Mouse (Mus musculus): Measurements from ENCODE around the gene Slc16a1.

The Slc16a1 gene

DNA sequence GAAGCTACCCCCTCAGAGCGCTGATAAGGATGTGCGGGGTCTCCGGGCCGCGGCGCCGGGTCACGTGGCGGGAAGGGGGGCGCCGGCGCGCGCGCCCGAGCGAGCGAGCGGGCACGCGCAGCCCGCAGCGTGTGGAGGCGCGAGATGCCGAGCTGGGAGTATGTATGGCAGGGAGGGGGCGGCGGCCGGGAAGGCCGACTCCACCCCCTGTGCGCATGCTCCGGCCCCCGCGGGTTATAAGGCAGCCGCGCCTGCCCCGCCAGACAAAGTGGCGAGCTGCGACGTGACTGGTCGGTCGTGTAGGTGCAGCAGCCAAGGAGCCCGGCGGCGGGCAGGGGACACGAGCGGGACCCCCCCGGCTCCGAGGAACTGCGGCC, at the start of gene Slc16a1:
Slc16a1 (plus strand) TSS at position 266 of the 377 bp plus-strand sequence.
- DNase-seq (ENCODE audit: low read depth, low spot score): peak; percentile 91

DNA sequence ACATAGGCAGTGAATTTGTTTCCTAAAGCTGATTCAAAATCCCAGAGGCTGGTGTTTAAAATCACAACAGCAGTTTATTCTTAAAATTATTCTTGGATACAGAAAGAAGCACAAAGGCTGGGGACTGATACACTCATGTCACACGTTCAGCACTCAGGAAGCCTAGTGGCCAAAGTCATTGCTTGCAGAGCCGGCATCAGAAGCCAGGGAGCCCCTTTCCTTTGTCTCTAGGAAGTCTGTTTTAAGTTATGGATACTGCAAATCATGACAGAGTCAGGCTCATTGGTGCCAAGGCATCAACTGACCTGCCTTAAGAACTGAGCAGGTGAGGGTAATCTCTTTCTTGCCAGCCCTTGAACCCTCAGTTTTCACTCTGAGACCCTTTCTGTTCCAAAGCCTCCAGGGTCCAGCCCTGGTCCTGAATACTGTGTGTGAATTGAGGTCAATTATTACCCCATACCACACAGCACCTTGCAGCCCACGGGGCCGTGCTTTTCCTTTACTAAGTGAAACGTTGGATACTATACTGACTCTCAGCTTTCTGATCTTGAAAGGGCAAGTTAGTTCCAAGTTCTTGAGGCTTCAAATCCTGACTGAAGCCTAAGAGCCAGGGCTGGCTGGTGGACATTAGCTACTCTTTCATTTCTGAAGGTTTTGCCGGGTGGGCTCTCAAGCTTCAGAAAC, 41.9 kb upstream of the Slc16a1 start:
- DNase-seq (ENCODE audit: low read depth, low spot score): no peak

DNA sequence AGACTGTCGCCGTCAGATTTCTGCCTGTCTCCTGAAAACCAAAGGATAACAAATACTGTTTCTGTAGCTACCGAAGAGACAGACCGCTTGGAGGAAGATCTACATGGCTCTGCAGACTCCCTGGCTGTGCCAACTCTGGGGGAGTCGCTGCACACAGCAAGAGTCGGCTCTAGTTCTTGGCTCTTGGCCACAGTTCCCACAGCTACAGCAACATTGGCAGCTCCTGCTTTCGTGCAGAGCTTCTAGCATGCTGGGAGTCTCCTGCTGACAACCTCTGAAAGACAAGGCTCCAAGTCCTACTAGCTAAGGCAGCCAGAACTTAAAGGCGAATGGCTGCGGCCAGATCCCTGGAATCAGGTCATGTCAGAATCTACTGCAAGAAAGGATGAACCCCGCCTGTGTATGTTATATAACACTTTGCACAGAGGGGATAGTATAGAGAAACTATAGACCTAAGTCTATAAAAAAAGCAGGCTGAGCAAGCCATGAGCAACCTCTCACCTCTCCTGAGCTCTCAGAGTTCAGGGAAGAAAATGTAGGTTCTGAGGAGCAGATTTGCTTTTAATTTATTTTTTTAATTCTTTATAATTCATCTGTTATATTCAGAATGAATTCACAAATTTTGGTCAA, 41.2 kb upstream of the Slc16a1 start:
- DNase-seq (ENCODE audit: low read depth, low spot score): no peak

DNA sequence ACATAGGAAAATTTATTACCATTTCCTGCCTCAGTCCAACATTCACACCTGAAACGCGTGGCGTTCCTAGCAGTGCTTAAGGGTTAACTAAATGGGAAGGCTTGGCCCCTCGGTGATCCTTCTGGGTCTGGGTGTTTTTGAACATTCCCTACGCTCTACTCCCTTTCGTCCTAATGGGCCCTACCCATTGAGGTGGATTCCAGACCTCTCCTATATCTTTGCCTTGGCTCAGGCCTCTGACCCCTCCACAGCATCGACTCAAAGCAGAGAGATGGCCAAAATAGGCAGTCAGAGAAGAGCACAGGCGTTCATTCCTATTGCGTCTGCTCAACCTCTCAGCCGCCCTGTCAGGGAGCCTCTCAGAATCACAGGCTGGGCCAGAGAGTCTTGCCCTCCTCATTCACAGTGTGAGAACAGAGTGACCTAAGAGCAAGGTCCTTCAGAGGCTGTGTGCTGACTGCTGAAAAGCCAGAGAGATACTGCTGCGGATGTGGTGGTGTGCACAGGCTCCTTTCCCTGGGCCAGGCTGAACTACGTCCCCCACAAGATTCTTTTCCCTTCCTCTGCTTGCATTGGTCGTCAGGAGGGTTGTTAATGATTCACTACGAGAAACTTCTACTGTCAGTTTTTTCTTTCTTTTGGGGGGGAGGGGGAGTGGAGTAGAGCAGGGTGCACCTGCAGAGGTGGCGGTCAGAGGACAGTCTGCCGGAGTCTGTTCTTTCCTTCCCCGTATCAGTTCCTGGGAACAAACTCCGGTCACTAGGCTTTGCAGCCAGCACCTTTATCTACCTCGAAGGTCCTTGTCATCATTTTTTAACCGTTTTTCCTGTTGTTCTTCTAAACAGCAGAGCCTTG, 38.9 kb upstream of the Slc16a1 start:
- DNase-seq (ENCODE audit: low read depth, low spot score): no peak

DNA sequence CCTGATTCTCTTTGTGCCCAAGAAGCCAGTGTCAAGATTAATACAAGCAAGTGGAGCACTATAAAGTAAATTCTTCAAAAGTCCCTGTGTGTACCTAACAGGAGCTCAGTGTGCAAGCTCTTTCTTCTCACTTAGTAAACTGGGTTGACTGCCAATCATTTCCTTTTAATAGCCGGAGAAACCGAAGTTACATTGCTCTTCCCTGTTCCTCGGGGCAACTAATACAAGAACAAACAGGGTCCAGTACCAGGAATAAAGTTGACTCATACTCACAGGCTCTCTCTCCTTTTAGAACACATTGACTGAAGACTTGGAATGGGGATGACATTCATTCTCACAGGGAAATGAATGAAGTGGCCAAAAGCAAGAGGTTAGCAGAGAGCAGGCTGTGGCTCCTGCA, 37.8 kb upstream of the Slc16a1 start:
- no peak for DNase-seq (ENCODE audit: low read depth, low spot score)

DNA sequence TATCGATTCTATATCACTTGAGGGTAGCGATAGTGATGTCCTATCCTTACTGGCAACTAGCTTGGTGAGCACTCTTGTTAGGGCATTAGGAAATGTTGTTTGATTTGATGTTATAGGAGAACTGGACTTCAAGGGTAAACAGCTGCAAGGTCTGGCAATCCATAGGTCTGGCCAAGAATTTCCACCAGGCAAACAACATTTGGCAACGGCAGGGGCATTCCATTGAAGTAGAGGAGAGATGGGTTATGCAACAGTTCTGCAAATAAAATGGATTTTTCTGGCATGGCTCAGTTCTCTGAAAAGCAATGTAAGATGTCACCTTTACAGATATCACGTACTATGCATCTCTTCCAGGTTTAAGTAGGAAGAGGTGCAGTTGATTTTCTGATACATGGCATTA, 36.8 kb upstream of the Slc16a1 start:
- no peak for DNase-seq (ENCODE audit: low read depth, low spot score)

DNA sequence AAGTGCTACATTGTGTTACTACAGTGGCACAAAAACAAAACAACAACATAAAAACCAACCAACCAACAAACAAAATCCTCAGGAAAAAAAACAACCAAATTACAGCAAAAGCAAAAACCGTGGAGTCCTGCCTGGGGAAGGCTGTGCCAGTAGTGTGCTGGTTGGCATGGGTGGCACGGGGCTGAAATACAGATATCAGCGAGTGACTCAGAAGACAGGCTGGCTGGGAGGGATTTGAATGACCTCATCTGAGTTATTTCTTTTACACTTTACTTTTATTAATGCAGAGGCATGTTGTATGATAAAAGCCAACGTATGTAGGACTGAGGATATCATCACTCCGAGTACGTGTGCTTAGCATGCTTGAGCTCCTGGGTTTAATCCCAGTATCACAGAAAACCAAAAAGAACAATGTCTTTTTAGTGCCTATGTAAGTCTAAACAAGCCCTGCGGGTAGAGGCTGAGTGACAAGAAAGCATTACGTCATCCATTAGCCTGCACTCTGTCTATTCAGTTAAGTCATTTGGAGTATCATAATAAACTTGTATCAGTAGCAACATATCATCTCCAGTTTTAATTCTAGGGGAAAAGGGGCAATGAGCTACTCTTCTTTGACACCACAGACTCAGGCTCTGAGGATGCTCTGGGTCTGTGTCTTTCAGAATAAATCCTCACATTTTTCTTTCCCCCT, 28.6 kb upstream of the Slc16a1 start:
- DNase-seq (ENCODE audit: low read depth, low spot score): no peak

DNA sequence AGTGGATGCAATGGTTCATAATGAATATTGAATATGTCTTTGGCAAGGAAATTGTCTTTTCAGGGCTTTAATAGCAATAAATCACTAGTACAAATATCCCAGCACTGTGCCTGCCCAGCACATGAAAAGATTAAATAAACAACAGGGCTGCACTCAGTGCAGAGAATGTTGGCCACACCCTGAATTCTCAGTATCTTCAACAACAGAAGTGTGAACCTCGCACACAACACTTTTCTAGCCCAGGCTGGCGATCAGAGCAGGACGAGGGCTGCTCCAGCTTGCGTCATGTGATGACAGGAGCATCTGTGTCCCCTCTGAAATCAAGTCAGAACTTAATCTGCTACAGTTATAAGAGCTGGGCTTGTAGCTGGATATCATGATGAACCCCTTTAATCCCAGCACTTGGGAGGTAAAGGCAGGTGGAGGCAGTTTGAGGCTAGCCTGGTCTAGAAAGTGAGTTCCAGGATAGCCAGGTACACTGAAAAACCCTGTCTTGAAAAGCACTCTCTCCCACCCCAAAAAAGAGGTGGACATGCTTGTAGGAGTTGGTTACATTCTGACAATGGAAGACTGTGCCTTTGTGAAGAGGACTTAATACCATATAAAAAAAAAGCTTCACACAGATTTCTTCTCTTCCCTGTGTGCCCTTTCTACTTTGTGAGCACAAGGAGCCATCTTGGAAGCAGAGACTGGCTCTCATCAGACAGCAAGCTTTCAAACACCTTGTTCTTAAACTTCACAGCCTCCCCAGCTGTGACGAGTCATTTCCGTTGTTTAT, 27.8 kb upstream of the Slc16a1 start:
- DNase-seq (ENCODE audit: low read depth, low spot score): no peak

DNA sequence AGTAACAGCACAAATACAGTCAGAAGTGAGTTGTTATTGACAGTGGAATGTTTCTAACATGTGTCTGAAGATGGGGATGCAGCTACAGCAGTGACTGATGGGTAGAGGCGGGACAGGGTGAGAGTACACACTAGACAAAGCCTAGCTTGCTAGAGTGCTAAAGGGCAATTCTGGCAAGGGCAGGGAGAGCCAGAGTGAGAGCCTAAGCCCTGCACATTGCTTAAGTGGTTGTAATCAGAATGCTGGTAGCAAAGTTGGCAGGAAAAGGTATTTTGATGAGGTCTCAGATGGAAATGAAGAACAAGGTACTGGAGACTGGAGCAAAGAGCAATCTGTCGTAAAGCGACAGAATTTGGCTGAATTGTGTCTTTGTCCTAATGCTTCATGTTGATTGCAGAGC, 26.5 kb upstream of the Slc16a1 start:
- DNase-seq (ENCODE audit: low read depth, low spot score): no peak

DNA sequence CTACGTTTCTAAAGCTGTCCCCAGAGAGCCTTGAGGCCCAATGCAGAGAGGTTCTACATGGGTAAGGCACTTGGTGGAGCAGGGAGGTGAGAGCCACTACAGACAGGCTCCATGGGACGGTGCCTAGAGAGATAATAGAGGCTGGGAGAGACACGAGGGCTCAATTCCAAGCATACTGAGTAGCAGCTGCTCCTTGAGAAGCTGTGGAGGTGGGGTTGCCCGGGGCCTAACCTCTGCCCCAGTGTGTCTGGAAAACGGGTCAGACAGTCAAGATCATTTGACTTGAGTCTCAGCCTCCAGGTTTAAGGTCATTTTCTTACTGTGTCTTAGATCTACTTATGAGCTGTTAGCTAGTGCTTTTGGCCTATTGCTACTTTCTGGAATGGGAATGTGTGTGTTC, 25.4 kb upstream of the Slc16a1 start:
- DNase-seq (ENCODE audit: low read depth, low spot score): no peak

DNA sequence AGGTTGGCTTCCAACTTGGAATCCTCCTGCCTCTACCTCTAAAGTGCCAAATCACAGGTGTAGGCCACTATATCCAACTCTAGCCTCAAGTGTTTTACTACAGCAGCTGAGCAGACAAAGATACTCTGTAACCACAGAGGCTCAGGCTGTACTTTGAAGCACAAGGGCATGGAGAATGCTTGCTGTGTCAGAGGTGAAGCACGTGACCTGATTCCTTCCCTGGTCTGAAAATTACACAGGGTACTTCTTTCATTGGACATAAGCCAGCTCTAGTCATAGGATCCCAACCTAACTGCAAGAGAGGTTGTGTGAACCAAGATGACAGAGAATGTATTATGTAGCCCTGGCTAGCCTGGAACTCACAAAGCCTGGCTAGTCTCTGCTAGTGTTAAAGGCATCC, 24.4 kb upstream of the Slc16a1 start:
- DNase-seq (ENCODE audit: low read depth, low spot score): no peak

DNA sequence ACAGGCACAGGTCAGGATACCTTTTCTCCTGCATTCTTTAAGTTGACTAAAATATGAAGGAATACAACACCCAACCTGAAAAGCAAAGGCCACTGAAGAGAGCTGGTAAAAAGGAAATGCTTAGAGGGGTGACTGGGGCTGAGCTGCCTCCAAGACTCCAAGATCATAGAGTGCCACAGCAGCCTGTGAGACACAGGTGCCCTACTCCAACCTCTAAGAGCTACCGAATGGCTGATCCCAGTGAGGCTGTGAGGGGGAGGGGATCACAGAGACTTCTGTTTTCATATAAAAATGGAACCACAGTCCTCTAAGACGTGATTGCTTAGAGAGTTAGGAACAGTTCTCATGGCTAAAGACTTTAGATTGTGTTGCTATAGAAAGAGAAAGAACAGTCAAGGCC, 23.3 kb upstream of the Slc16a1 start:
- DNase-seq (ENCODE audit: low read depth, low spot score): no peak

DNA sequence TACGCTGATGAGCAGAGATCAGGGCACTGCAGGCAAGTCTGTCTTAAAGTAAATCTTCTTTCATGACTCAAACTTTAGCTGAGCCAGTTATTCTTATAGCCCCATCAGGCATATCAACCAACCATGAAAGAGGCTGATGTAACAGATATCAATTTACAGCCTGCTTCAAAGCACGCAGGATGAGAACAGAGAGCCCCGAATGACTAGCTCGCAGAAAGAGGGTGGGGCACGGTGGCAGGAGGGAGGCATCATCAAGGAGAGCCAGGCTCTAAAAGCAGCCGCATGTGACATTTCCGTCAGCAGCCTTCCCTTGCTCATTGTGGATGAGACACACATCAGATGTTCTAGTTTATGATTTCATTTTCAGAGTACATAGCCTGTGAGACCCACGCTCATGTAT, 22.3 kb upstream of the Slc16a1 start:
- DNase-seq (ENCODE audit: low read depth, low spot score): no peak

DNA sequence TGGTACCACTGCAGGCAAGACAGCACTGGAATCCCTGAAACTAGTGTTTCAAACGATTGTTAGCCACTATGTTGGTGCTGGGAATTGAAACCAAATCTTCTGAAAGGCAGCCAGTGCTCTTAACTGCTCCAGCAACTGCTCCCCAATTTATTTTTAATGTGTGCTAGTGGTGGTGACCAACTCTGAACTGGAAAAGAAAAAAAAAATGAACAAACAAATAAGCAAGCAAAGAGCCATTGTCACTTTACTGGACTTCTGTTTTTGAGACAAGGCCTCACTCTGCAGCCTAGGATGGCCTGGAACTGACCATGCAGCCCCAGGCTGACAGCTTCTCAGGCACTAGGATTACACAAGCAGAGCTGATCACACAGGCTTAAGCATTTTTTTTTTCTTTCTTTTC, 16.6 kb upstream of the Slc16a1 start:
- no peak for DNase-seq (ENCODE audit: low read depth, low spot score)

DNA sequence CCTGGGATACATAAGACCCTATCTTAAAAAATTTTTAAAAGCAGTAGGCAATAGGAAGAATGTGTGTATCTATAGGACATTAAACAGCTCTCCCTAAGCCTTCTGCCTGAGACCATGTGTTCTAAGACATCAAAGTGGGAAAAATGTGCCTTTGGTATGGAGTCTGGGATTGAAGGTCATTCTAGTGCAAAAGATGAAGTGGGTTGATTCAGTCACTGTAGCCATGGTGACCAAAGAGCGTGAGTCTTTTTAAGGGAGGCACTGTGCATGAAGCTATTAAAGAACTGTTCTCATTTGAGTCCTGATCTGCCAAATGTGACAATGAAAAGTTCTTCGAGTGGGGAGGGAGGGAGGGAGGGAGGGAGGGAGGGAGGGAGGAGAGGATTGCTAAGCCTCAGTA, 8.7 kb upstream of the Slc16a1 start:
- DNase-seq (ENCODE audit: low read depth, low spot score): no peak

DNA sequence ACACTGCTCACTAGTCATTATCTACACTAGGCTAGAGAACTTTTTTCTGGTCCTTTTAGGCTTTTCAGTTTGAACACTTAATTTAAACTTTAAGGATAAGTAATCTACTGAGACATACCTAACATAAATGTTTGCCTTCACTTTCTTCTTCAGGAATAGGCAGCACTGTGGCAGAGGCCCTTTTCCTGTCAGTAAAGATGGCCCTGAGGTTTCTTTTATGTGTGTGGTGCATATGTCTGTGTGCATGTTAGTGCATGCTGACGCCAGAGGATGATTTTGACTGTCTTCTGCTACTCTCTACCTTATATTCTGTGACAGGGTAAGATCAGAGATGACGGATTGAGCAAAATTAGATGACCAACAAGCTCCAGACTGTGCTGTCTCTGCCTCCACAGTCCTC, 7.5 kb upstream of the Slc16a1 start:
- no peak for DNase-seq (ENCODE audit: low read depth, low spot score)

DNA sequence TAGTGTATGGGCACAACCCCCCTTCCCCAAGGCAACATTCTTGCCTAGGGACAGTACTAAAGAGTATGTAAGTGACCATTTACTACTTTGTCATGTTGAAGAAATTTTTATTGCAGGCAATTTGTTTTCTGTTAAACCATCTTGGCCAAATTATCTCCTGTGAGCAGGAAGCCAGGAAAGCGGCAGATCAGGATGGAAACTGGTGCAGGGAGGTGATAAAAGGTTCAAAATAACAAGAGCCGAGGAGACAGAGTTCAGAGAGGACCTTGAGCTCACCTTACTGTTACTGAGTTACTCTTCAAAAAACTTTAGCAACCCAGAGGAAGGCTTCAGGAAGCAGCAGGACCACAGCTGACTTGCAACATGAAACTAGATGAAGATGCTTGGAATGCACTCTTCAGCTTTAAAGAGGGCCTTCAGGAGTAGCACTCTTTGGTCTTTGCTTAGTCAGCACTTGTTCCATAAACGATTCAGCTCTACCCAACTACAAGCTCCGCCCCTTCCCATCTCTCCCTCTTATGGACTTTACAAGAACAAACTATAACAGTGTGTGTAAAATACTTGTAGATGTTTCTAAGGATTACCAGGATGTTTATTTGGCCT, 5.8 kb upstream of the Slc16a1 start:
- no peak for DNase-seq (ENCODE audit: low read depth, low spot score)

DNA sequence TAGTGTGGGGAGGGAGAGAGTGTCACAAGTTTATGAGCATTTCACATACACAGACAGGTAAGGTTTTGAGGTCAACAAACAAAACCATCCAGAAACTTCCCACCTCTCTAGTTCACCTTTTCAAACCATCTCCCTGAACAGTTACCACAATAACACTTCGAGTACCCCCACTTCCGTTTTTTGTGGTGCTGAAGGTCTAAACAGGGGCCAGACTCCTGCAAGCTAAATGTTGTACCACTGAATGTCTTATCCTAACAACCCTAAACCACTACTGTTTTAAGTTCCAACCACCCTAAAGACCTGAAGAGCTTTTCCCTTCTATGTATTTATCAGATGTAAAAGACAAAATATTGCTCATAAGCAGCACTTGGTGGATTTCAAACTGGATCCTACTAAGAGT, 2.0 kb upstream of the Slc16a1 start:
- no peak for DNase-seq (ENCODE audit: low read depth, low spot score)

DNA sequence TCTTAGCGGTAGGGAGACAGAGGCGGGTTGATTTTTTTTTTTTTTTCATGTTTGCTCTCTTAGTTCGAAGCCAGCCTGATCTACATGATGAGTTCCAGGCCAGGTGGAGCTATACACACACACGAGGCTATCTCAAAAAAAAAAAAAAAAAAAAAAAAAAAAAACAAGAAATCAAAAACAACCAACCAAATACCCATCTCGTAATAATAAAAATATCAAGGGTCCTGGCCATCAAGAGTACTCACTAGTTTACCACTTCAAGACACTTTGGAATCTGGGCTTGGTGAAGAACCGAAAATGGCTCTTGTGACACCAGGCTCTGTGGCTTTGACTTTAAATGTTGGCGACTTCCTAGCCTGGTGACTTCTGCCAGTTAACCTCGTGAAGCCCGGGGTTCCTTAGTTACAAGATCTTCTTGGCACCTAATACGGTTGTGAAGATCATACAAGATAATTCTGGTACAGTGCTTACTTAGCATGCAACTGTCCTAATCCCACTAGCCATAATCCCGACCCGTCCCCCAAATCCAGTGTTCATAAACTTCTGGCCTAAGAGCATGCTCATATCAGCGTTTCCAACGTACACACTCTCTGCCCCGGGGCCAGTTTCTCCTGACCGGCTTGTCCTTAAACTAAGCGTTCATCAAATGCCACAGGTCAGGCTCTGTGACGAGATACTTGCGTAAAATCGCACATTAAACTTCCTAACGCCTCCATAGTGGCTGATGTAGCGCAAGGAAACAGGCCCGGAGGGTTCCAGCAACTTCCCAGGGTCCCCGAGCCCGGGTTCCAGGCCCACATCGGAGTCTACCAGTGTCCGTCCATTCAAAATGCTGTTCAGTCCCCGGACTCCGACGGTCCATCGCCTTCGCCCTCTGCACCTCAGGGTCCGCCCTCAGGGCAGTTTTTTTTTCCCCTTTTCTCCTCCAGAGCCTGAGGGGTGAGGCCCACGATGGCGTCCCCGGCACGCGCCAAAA, 753 bp upstream of the Slc16a1 start:
- DNase-seq (ENCODE audit: low read depth, low spot score): peak; percentile 33

Measured in ES-CJ7 (cell line).